Mouse (Mus musculus) testis, postnatal 10 days (tissue): ENCODE measurements at regions not wholly inside any gene's neighbourhood (a gene's known extent, or its start where the extent isn't known, plus 50 kb on each side); places are given as distances from the start of the nearest gene placed in this dataset.
A peak's percentile ranks its signal among the peaks of the same experiment; 100 is the strongest.

Experiments
- DNase-seq: peaks from one replicate; pipeline ENCODE4 v3.0.0; 2021; ENCODE audit warnings: low spot score

DNA sequence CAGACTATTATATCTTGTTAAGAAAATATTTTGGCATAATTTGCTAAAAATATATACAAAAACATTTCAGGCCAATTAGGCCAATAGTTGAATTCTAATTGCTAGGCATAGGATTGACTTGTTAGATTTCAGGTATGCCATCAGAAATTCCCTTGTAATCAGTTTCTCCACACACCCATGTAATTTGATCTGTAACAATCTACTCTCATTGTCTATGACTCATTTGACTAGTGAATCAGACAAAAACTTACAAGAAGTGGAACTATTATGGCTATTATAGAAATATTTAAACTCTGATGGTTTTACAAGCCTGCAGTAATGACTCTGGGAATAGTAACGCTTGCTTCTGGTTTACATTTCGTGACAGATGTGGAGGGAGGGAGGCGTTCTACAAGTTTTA lies 338.9 kb upstream of the Ptbp2 start:
- no peak for DNase-seq

- no peak for DNase-seq
Measured at GRCm38 (mm10) chr3:120083171-120083932, 299.1 kb upstream of the Ptbp2 start.

- no peak for DNase-seq
Measured at GRCm38 (mm10) chr3:120073528-120073927, 289.3 kb upstream of the Ptbp2 start.

- no peak for DNase-seq
Measured at GRCm38 (mm10) chr3:120065714-120066113, 281.4 kb upstream of the Ptbp2 start.

GRCm38 (mm10) chr3:120064854-120065480 lies 280.7 kb upstream of the Ptbp2 start:
- no peak for DNase-seq

DNA sequence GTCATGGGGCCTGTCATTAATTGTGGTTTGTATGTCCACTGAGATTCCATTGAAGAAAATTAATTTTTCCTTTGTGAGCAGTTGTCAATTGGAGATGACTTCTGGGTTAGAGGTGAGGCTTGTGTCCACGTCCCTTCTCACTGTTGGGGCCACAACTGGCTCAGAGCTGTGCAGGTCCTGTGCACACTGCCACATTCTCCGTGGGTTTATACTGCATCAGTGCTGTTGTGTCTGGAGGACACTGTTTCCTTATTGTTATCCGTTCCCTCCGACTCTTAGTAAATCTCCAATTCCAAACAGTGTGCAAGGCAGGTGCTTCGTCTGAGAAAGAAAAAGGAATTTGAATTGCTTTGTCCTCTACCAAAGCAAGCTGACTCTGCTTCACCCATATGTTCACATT lies 278.0 kb upstream of the Ptbp2 start:
- no peak for DNase-seq

- DNase-seq: no peak
Measured at GRCm38 (mm10) chr3:120059959-120060358, 275.7 kb upstream of the Ptbp2 start.

- DNase-seq: no peak
Measured at GRCm38 (mm10) chr3:120055216-120056154, 271.2 kb upstream of the Ptbp2 start.

DNA sequence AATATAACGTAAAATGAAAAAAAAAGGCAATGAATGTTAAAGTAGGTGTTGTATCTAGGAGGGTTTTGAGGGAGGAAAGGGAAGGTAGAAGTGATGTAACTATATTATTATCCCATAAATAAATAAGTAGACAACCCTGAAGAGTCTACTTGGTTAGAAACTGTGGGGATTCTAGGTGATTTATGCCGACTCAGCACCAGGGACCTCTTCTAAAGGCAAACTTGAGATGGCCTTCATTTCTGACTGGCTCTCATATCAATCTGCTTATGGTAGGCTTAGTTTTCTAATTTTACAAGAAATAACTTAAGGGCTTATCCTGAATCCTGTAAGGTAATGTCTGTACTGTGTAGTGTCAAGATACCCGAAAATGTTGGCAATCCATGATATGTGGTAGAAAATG lies 263.0 kb upstream of the Ptbp2 start:
- no peak for DNase-seq

GRCm38 (mm10) chr3:120037526-120037925 lies 253.3 kb upstream of the Ptbp2 start:
- DNase-seq: no peak

- no peak for DNase-seq
Measured at GRCm38 (mm10) chr3:120019826-120020683, 235.8 kb upstream of the Ptbp2 start.

GRCm38 (mm10) chr3:120015376-120015775 lies 231.1 kb upstream of the Ptbp2 start:
- no peak for DNase-seq

- no peak for DNase-seq
Measured at GRCm38 (mm10) chr3:120011861-120012260, 227.6 kb upstream of the Ptbp2 start.

- no peak for DNase-seq
Measured at GRCm38 (mm10) chr3:120008110-120008509, 223.8 kb upstream of the Ptbp2 start.

DNA sequence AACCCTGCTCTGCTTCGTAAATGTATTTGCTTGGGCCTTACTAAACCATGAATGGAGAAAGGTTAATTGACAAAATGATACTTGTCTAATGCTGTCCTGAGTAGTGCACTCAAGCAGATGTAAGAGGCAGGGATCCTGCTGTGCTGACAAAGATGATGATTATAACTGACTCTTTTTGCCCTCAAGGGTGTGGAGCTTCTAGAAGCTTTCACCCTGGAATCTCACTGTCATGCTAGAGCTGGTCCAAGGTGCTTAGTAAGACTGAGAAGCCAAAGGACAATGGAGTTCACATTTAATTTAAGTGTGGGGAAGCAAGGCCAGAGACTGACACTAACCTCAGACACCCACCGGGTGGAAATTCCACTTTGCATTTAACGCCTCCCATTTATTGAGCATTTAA lies 220.3 kb upstream of the Ptbp2 start:
- DNase-seq: no peak

DNA sequence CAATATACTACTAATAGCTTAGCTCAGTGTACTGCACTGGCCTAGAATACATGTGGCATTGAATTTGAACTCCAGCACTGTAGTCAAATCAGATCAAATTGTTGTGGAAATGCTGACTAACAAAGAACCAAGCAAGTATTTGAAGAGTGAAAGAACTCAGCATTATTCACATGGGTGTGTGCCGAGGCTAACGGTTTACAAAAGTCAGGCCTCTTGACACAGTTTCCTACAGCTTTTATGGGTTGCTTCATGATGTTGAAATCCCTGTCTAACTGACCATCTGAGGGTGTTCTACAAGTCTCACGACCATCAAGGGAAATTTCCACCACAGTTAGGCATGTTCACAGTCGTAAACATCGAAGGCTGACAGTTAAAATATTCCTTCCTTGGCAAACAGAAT lies 216.0 kb upstream of the Ptbp2 start:
- DNase-seq: no peak

DNA sequence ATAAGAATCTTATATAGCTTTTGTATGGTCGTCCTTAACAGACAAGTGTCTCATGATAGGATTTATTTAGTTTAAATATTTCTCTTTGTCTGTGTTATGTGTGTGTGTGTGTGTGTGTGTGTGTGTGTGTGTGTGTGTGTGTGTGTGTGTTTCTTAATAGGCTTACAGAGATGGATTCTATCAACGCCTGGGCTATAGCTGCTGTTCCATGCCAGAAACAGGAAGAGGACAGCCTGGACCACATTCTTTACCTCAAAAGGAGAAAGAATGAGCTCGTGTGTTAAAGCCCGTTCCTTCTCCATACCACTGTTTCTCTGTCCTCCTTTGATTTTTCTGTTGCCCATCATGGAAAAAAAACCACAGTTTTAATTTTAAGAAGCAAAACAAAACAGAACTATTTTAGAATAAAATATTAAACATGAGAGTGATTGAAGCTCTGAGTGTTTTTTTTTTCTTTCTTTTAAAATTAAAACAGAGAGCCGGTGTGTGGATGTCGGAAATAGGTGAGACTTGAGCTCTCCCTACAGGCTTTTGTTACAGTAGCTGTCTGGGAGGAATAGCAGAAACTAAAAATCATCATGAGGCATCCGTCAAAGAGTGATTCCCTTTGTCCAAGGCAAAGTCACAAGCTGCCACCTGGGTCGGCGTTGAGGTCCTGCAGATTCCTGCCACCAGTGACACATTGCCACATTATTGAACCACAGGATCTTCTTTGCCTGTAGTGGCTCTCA lies 212.2 kb upstream of the Ptbp2 start:
- no peak for DNase-seq

GRCm38 (mm10) chr3:119995781-119996180 lies 211.5 kb upstream of the Ptbp2 start:
- DNase-seq: peak; percentile 50

- DNase-seq: no peak
Measured at GRCm38 (mm10) chr3:119987245-119987852, 203.1 kb upstream of the Ptbp2 start.

- no peak for DNase-seq
Measured at GRCm38 (mm10) chr3:119977349-119977748, 193.1 kb upstream of the Ptbp2 start.

- DNase-seq: no peak
Measured at GRCm38 (mm10) chr3:119976363-119976762, 192.1 kb upstream of the Ptbp2 start.
